ENCODE assay signal across 13 mouse cellular contexts in genomic region chr8:91276337-91276736, GRCm38 (mm10). TPM values are rescaled to one million over a fixed set of nuclear protein-coding genes. Genes with fewer than 3 reads are reported as not detected.
DNase-seq lines count a peak whose midpoint lies in the region; ATAC-seq and TF ChIP-seq lines count a peak whose summit lies in the region.
"Had no signal": no experiment of that assay in that cellular context is flagged by ENCODE, and none has a peak within 500 bp of the region (broad histone marks: within the 10 kb centered on the region; RNA-seq: fewer than 3 reads in every experiment).

No protein-coding gene starts in this region.

- no peak for ATAC-seq in kidney, embryonic 14.5 days (ENCODE audit: low FRiP score, low TSS enrichment)
- ATAC-seq in erythroid progenitor cell, adult 5-6 weeks (replicated peaks; ENCODE audit: low FRiP score, poor library complexity, severe bottlenecking) = peak; percentile 49; the same call in 1 of the 2 replicates
- ATAC-seq in activated CD4-positive, CD25-positive, alpha-beta regulatory T cell, adult 4 months = no peak
- ATAC-seq: midbrain, embryonic 15.5 days had no signal

- no peaks in the 10 kb centered on the region for H3K4me1 ChIP-seq in kidney, adult 2 months (ENCODE audit: control insufficient read depth, insufficient read depth, low read length)
- H3K4me1 ChIP-seq in kidney, embryonic 14.5 days (ENCODE audit: control insufficient read depth, insufficient read depth, low read length) = no peaks in the 10 kb centered on the region
- no peaks in the 10 kb centered on the region for H3K4me1 ChIP-seq in E14TG2a.4 (replicated peaks; ENCODE audit: low read depth, low read length)
- H3K4me1 ChIP-seq in forebrain, embryonic 10.5 days = no peaks in the 10 kb centered on the region
- H3K4me1 ChIP-seq: midbrain, embryonic 15.5 days had no signal

- H3K36me3 ChIP-seq in kidney, adult 2 months (ENCODE audit: control insufficient read depth, insufficient read depth, low read length) = 0 out of 2 replicates have a peak, but pooled peaks cover 2% of the 10 kb centered on the region
- H3K36me3 ChIP-seq in kidney, embryonic 14.5 days (ENCODE audit: control insufficient read depth, insufficient read depth, low read length) = no peaks in the 10 kb centered on the region
- H3K36me3 ChIP-seq in E14TG2a.4 (ENCODE audit: insufficient read depth, low read length) = 0 out of 2 replicates have a peak, but pooled peaks cover 4% of the 10 kb centered on the region
- H3K36me3 ChIP-seq in forebrain, embryonic 10.5 days (replicated peaks) = peaks cover 16% of the 10 kb centered on the region
- H3K36me3 ChIP-seq: midbrain, embryonic 15.5 days; stomach, embryonic 15.5 days had no signal

- TF ChIP-seq POLR2A in kidney, adult 2 months (IDR thresholded peaks at IDR 0.05; ENCODE audit: low read depth, low read length) = no peak

- H3K9me3 ChIP-seq in kidney, embryonic 14.5 days (ENCODE audit: control insufficient read depth, low read length) = no peaks in the 10 kb centered on the region
- no peaks in the 10 kb centered on the region for H3K9me3 ChIP-seq in E14TG2a.4 (ENCODE audit: low read length)
- no peaks in the 10 kb centered on the region for H3K9me3 ChIP-seq in forebrain, embryonic 10.5 days
- H3K9me3 ChIP-seq: midbrain, embryonic 15.5 days; stomach, embryonic 15.5 days had no signal

- 0 out of 2 replicates have a peak, but pooled peaks have one; percentile 18 for TF ChIP-seq CTCF in kidney, adult 2 months (conservative IDR thresholded peaks at IDR 0.05; ENCODE audit: insufficient read depth, insufficient read length, low read depth, low read length)
- TF ChIP-seq CTCF in E14TG2a.4 (conservative IDR thresholded peaks at IDR 0.05; ENCODE audit: low read length) = peak; percentile 83

- DNase-seq in kidney, adult 2 months = no peak
- peak; percentile 11 for DNase-seq in 3T3-L1 (ENCODE audit: low read depth, low spot score)
- no peak for DNase-seq in right cerebral cortex, postnatal 25 days
- DNase-seq in forebrain, embryonic 10.5 days (ENCODE audit: extremely low spot score, low spot score) = no peak
- DNase-seq: cerebellum, adult 8-10 months; gastrocnemius, postnatal 36 days had no signal

- H3K4me3 ChIP-seq in kidney, adult 2 months (ENCODE audit: insufficient read depth, low read depth, low read length) = no peak overlapping the region
- H3K4me3 ChIP-seq in kidney, embryonic 14.5 days (ENCODE audit: low read length) = no peak overlapping the region
- H3K4me3 ChIP-seq in E14TG2a.4 (replicated peaks; ENCODE audit: low read length) = no peak overlapping the region
- H3K4me3 ChIP-seq in forebrain, embryonic 10.5 days = no peak overlapping the region
- H3K4me3 ChIP-seq: midbrain, embryonic 15.5 days; stomach, embryonic 15.5 days had no signal

- H3K4me2 ChIP-seq in kidney, embryonic 14.5 days (replicated peaks; ENCODE audit: low read depth, low read length) = no peak overlapping the region
- H3K4me2 ChIP-seq: hindbrain, embryonic 14.5 days; midbrain, embryonic 15.5 days; stomach, embryonic 15.5 days had no signal

- WGBS in kidney, adult 2 months = 99% methylated on average over 2 of the region's 2 CpGs
- WGBS in kidney, embryonic 14.5 days = 96% methylated on average over 2 of the region's 2 CpGs
- WGBS in forebrain, embryonic 10.5 days = 89% methylated on average over 2 of the region's 2 CpGs

- no peak overlapping the region for H3K9ac ChIP-seq in kidney, embryonic 14.5 days (ENCODE audit: low read depth, low read length)
- H3K9ac ChIP-seq: hindbrain, embryonic 14.5 days; midbrain, embryonic 15.5 days; stomach, embryonic 15.5 days had no signal

- H3K27me3 ChIP-seq in kidney, adult 2 months (replicated peaks; ENCODE audit: control insufficient read depth, insufficient read depth, low read length) = no peaks in the 10 kb centered on the region
- H3K27me3 ChIP-seq in kidney, embryonic 14.5 days (ENCODE audit: control insufficient read depth, insufficient read depth, low read length) = no peaks in the 10 kb centered on the region
- no peaks in the 10 kb centered on the region for H3K27me3 ChIP-seq in E14TG2a.4 (ENCODE audit: insufficient read depth, low read length)
- H3K27me3 ChIP-seq in forebrain, embryonic 10.5 days (ENCODE audit: poor library complexity, severe bottlenecking) = no peaks in the 10 kb centered on the region
- H3K27me3 ChIP-seq: midbrain, embryonic 15.5 days; stomach, embryonic 15.5 days had no signal

- H3K27ac ChIP-seq in kidney, adult 2 months (ENCODE audit: insufficient read depth, low read depth, low read length) = no peak overlapping the region
- H3K27ac ChIP-seq in kidney, embryonic 14.5 days (ENCODE audit: low read depth, low read length) = no peak overlapping the region
- no peak overlapping the region for H3K27ac ChIP-seq in forebrain, embryonic 10.5 days
- H3K27ac ChIP-seq: hindbrain, embryonic 14.5 days; midbrain, embryonic 15.5 days; stomach, embryonic 15.5 days had no signal

RNA-seq across cellular contexts. Expression of gene Rpgrip1l, which starts 36.7 kb away (rescaled TPM):
- polyA plus RNA-seq in kidney, adult 2 months (2012; rRNA removed) = 1.6 and 2.1 TPM in 2 replicates
- polyA plus RNA-seq in kidney, embryonic 14.5 days (2014; fragmentation: Nextera tagmentation; extraction: Ambion mirVana) = 14.3 and 14.9 TPM in 2 replicates
- 10.1 and 47.2 TPM in 2 replicates for total RNA-seq in erythroid progenitor cell, adult 5-6 weeks (2015; ENCODE audit: low replicate concordance)
- total RNA-seq in erythroid progenitor cell, adult 5-6 weeks (2017; ENCODE audit: low replicate concordance) = 11.4 and 11.6 TPM in 2 replicates
- polyA plus RNA-seq in activated CD4-positive, CD25-positive, alpha-beta regulatory T cell, adult 4 months (2017; shearing (Covaris generic)) = 1 to 10 TPM in 1 of 2 experiments, under 1 TPM in 1; 0.42 to 1.9 TPM
- 9.8 and 11.4 TPM in 2 replicates for polyA plus RNA-seq in forebrain, embryonic 10.5 days (2016; fragmentation: Nextera tagmentation; extraction: Ambion mirVana)

RNA-seq across cellular contexts. Expression of gene Fto, which starts 37.0 kb away (rescaled TPM):
- 40.9 and 43.9 TPM in 2 replicates for polyA plus RNA-seq in kidney, adult 2 months (2012; rRNA removed)
- polyA plus RNA-seq in kidney, embryonic 14.5 days (2014; fragmentation: Nextera tagmentation; extraction: Ambion mirVana) = 44.7 and 94.3 TPM in 2 replicates
- total RNA-seq in erythroid progenitor cell, adult 5-6 weeks (2015; ENCODE audit: low replicate concordance) = 7.5 and 17.3 TPM in 2 replicates
- 7.9 and 16.6 TPM in 2 replicates for total RNA-seq in erythroid progenitor cell, adult 5-6 weeks (2017; ENCODE audit: low replicate concordance)
- polyA plus RNA-seq in activated CD4-positive, CD25-positive, alpha-beta regulatory T cell, adult 4 months (2017; shearing (Covaris generic)) = 10 to 100 TPM; 58.0 to 63.8 TPM
- 88.3 TPM in 2 replicates for polyA plus RNA-seq in forebrain, embryonic 10.5 days (2016; fragmentation: Nextera tagmentation; extraction: Ambion mirVana)
